Mouse (Mus musculus): Measurements from ENCODE around the gene Tnfrsf1a. TPM values are rescaled to one million over a fixed set of nuclear protein-coding genes. Genes with fewer than 3 reads are reported as not detected.
A peak's percentile ranks its signal among the peaks of the same experiment; 100 is the strongest.

Tnfrsf1a gene
- polyA plus RNA-seq, 1 experiment from 2014 or later: 42.8 TPM

DNA sequence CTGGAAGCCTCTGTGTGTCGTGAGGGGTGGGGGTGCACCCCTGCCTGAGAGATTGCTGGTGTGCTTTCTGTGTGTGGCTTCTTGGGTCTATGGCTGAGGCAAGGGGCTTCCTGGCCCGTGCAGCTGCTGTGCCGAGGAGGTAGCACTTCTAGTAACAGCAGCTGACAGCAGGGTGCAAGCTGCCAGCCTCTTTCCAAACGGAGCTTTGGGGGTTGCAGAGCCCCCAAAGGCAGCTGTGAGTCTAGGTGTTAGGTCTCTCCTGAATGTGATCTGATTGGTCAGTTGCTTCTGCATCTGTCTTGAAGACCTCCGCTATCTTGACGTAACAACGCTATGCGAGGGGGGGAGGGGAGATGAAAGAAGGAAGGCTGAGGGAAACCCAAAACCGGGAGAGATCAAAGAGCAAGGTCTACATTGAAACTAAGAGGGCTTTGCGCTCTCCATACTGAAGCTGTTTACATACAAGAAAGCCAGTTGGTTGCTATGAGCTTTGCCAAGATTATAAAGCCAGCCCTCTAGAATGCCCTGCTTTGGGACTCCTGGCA lies 6.1 kb downstream of the Tnfrsf1a start:
- H3K4me1 ChIP-seq (replicated peaks): peaks cover 61% of the 10 kb centered on the region
- no peaks in the 10 kb centered on the region for H3K9me3 ChIP-seq (replicated peaks)
- H3K27me3 ChIP-seq: no peaks in the 10 kb centered on the region
- H3K4me3 ChIP-seq: peak overlapping the region; percentile 20
- H3K36me3 ChIP-seq: peaks cover 29% of the 10 kb centered on the region
- peak overlapping the region; percentile 80 for H3K27ac ChIP-seq
- H3K4me2 ChIP-seq: peak overlapping the region; percentile 54
- H3K9ac ChIP-seq: peak overlapping the region; percentile 16; the same call in 1 of the 2 replicates
- no peak for ATAC-seq (replicated peaks; ENCODE audit: insufficient number of reproducible peaks, insufficient read depth, low FRiP score, low read depth)
- 12% methylated on average over 10 of the region's 10 CpGs for WGBS

DNA sequence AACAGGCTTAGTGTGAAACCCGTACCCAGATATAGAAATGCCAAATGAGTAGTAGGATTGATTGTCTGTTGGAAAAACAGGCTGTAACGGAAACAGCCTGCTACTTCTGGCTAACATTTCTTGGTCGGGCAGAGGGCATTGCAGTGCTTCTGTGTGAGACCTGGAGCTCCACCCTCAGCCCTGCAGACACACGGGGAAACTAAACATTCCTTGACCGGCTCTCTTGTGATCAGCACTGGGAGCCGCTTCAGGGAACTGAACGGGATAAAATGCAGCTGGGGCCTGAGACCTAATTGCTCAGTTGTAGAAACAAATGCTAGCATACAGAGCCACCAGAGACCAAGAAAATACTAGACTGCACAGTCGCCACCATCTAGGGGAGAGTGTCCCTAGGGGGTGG lies 7.1 kb downstream of the Tnfrsf1a start:
- Histone ChIP-seq H3K9me3 (replicated peaks) (no peaks in the 10 kb centered on the region), H3K27me3 (peaks cover under 1% of the 10 kb centered on the region; the same call in 1 of the 2 replicates), H3K4me2 (no peak overlapping the region), H3K4me3 (no peak overlapping the region), H3K36me3 (peaks cover 39% of the 10 kb centered on the region), H3K4me1 (replicated peaks) (peaks cover 57% of the 10 kb centered on the region), H3K27ac (peak overlapping the region; percentile 19; the same call in 1 of the 2 replicates), H3K9ac (no peak overlapping the region)
- WGBS: 27% methylated on average over 8 of the region's 8 CpGs
- no peak for ATAC-seq (replicated peaks; ENCODE audit: insufficient number of reproducible peaks, insufficient read depth, low FRiP score, low read depth)

DNA sequence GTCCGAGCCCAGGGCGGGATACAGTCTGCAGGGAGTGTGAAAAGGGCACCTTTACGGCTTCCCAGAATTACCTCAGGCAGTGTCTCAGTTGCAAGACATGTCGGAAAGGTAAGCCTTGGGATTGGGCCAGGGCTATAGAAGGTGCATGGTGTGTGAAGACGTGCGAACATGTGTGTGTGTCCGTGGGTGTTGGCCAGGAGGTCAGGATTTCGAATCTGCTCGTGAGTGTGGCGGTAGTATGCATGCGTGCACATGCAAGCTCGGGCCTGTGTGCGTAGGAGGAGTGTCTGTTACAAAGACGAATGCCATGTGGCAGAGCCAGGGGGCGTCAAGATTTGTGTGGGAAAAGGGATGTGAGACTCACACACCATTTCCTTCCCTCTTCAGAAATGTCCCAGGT lies 8.2 kb downstream of the Tnfrsf1a start:
- H3K9ac ChIP-seq: no peak overlapping the region
- H3K4me2 ChIP-seq: no peak overlapping the region
- WGBS: 84% methylated on average over 15 of the region's 15 CpGs
- peaks cover 47% of the 10 kb centered on the region for H3K4me1 ChIP-seq (replicated peaks)
- H3K27me3 ChIP-seq: peaks cover 7% of the 10 kb centered on the region
- no peak overlapping the region for H3K27ac ChIP-seq
- H3K9me3 ChIP-seq (replicated peaks): no peaks in the 10 kb centered on the region
- peaks cover 48% of the 10 kb centered on the region for H3K36me3 ChIP-seq
- no peak overlapping the region for H3K4me3 ChIP-seq
- no peak for ATAC-seq (replicated peaks; ENCODE audit: insufficient number of reproducible peaks, insufficient read depth, low FRiP score, low read depth)

DNA sequence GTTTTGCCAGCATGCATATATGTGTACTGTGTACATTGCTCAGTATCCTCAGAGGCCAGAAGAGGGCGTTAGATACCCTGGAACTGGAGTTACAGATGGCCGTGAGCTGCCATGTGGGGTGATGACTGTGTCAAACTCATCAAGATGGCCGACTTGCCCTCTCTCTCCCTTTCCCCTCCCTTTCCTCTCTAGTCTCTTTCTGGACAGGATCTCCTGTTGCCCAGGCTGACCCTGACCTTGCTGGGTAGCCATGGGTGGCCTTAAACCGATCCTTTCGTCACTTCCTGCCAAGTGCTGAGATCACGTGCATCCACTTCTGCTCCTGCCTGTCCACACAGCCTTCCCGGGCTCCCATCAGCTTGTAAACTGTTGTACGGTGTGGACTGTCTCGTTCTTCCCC lies 10.8 kb downstream of the Tnfrsf1a start:
- ATAC-seq (replicated peaks; ENCODE audit: insufficient number of reproducible peaks, insufficient read depth, low FRiP score, low read depth): no peak
- H3K4me2 ChIP-seq: no peak overlapping the region

DNA sequence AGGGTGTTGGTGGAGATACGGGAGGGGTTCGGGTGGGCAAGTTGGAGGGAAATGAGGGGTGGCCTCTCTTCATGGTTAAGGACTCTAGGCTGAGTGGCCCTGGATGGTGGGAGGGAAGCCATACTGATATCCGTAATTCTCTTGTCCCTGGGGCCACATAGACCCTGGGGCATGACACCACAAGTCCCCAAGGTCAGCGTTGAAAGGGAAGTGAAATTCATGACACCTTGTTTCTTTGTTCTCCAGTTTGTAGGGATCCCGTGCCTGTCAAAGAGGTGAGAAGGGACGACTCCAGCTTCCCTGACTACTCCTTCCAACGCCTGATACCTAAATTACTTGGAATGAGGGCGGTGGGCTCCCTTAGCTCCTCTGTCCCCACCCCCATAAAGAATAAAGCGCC lies 11.7 kb downstream of the Tnfrsf1a start:
- peaks cover 29% of the 10 kb centered on the region for H3K27me3 ChIP-seq
- 73% methylated on average over 9 of the region's 9 CpGs for WGBS

More for the DNA sequence above, 10.8 kb downstream of the Tnfrsf1a start:
- no peaks in the 10 kb centered on the region for H3K9me3 ChIP-seq (replicated peaks)
- no peak overlapping the region for H3K27ac ChIP-seq
- H3K36me3 ChIP-seq: peaks cover 52% of the 10 kb centered on the region
- H3K4me3 ChIP-seq: no peak overlapping the region
- H3K9ac ChIP-seq: no peak overlapping the region
- H3K4me1 ChIP-seq (replicated peaks): peaks cover 40% of the 10 kb centered on the region
- WGBS: 47% methylated on average over 9 of the region's 9 CpGs
- peaks cover 25% of the 10 kb centered on the region for H3K27me3 ChIP-seq

DNA sequence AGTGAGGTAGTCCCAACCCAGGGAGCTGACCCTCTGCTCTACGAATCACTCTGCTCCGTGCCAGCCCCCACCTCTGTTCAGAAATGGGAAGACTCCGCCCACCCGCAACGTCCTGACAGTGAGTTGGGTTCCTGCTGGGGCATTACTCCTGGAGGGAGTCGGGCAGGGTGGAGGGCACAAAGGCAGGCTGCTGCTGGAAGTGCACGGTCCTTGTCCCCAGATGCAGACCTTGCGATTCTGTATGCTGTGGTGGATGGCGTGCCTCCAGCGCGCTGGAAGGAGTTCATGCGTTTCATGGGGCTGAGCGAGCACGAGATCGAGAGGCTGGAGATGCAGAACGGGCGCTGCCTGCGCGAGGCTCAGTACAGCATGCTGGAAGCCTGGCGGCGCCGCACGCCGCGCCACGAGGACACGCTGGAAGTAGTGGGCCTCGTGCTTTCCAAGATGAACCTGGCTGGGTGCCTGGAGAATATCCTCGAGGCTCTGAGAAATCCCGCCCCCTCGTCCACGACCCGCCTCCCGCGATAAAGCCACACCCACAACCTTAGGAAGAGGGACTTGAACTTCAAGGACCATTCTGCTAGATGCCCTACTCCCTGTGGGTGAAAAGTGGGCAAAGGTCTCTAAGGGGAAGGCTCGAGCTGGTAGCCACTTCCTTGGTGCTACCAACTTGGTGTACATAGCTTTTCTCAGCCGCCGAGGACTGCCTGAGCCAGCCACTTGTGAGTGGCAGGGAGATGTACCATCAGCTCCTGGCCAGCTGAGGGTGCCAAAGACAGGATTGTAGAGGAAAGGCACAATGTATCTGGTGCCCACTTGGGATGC lies 12.5 kb downstream of the Tnfrsf1a start:
- H3K9me3 ChIP-seq (replicated peaks): no peaks in the 10 kb centered on the region
- H3K27ac ChIP-seq: no peak overlapping the region
- H3K4me3 ChIP-seq: no peak overlapping the region
- H3K36me3 ChIP-seq: peaks cover 52% of the 10 kb centered on the region
- H3K9ac ChIP-seq: no peak overlapping the region
- 43% methylated on average over 38 of the region's 38 CpGs for WGBS
- ATAC-seq (replicated peaks; ENCODE audit: insufficient number of reproducible peaks, insufficient read depth, low FRiP score, low read depth): no peak
- H3K4me1 ChIP-seq (replicated peaks): peaks cover 26% of the 10 kb centered on the region
- no peak overlapping the region for H3K4me2 ChIP-seq
- H3K27me3 ChIP-seq: peaks cover 32% of the 10 kb centered on the region

More for the DNA sequence above, 11.7 kb downstream of the Tnfrsf1a start:
- no peak overlapping the region for H3K4me2 ChIP-seq
- no peak overlapping the region for H3K27ac ChIP-seq
- peaks cover 32% of the 10 kb centered on the region for H3K4me1 ChIP-seq (replicated peaks)
- no peak overlapping the region for H3K4me3 ChIP-seq
- H3K9ac ChIP-seq: no peak overlapping the region
- H3K9me3 ChIP-seq (replicated peaks): no peaks in the 10 kb centered on the region
- ATAC-seq (replicated peaks; ENCODE audit: insufficient number of reproducible peaks, insufficient read depth, low FRiP score, low read depth): no peak
- peaks cover 52% of the 10 kb centered on the region for H3K36me3 ChIP-seq

DNA sequence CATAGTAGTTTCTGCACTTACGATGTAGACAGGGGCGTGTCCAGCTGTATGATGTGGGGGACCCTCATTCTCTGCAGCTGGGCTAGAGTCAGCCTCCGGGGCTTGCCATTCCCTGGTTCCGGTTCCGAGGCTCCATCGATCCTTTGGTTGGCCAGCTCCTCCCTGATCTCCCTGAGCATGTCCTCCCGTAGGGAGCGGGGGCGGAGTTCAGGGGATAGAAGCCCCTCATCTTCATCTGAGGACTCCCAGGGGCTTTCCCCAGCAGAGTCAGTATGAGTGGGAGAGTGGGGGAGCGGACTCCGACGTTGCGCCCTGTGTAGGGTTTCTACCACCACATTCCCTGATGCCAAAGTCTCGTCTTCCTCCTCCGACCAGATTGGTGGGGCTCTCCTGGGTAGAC lies 13.9 kb downstream of the Tnfrsf1a start:
- H3K36me3 ChIP-seq: peaks cover 42% of the 10 kb centered on the region
- ATAC-seq (replicated peaks; ENCODE audit: insufficient number of reproducible peaks, insufficient read depth, low FRiP score, low read depth): no peak
- H3K27ac ChIP-seq: no peak overlapping the region
- no peaks in the 10 kb centered on the region for H3K9me3 ChIP-seq (replicated peaks)
- peaks cover 32% of the 10 kb centered on the region for H3K27me3 ChIP-seq
- H3K9ac ChIP-seq: no peak overlapping the region
- H3K4me2 ChIP-seq: 0 out of 2 replicates have a peak overlapping the region, but pooled peaks have one; percentile 23
- H3K4me3 ChIP-seq: no peak overlapping the region; the same call in 1 of the 2 replicates
- WGBS: 25% methylated on average over 15 of the region's 15 CpGs
- H3K4me1 ChIP-seq (replicated peaks): peaks cover 28% of the 10 kb centered on the region

DNA sequence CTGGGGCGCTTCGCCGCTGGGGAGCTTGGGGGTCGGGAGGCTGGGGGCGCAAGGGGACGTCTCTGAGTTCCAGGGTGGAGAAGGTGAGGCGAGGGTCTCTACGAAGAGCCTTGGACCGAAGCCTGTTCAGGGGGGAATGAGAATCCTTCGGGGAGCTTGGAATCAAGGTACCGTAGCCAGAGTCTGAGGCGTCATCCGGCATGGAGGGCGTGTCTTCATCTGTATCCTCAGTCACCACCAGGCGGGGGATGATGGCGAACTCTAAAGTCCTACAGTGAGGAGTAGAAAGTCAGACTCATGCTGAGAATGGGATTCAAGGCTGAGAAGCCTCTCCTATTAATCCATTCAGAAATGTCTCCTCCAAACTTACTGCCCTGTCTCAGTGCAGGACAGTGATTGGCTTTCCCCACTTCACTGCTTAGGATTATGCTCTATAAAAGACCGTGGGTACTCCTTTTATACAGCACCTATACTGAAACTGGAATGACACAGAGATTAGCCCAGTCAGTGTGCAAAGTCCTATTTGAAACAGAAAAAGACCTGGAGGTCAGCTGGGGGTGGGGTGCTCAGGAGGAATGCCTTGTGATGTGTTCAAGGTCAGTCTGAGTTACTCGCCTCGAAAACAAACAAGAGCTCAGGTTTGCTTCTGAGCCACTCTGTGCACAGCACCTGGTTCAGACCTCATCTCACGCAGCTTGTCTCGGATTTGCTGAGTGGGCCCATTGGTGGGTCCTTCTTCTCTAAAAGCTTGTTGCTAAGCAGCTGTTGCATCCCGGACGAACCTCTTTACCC lies 14.5 kb downstream of the Tnfrsf1a start:
- H3K4me1 ChIP-seq (replicated peaks): peaks cover 28% of the 10 kb centered on the region
- peaks cover 32% of the 10 kb centered on the region for H3K27me3 ChIP-seq
- ATAC-seq (replicated peaks; ENCODE audit: insufficient number of reproducible peaks, insufficient read depth, low FRiP score, low read depth): no peak
- 0 out of 2 replicates have a peak overlapping the region, but pooled peaks have one; percentile 23 for H3K4me2 ChIP-seq
- 22% methylated on average over 23 of the region's 23 CpGs for WGBS
- H3K9ac ChIP-seq: no peak overlapping the region
- H3K36me3 ChIP-seq: peaks cover 36% of the 10 kb centered on the region
- H3K4me3 ChIP-seq: no peak overlapping the region; the same call in 1 of the 2 replicates
- no peak overlapping the region for H3K27ac ChIP-seq
- H3K9me3 ChIP-seq (replicated peaks): no peaks in the 10 kb centered on the region

DNA sequence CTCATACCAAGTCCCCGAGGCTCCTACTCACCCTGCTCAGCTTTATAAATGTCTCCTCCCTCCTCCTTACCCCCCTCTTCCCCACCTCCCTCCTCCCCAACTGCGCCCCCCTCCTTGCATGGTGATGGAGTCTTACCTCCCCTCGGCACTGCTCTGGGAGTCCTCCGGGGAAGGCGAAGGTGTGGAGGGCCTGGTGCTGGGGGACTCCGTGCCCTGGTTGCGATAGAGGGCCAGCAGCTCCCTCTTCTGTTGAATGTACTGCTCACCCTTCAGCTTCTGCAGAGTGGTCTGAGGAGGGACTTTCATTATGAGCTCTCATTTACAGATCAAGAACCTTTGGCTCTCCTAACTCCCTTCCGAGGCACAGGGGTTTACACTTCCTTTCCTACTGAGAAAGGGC lies 15.3 kb downstream of the Tnfrsf1a start:
- no peak overlapping the region for H3K27ac ChIP-seq
- H3K36me3 ChIP-seq: peaks cover 28% of the 10 kb centered on the region
- H3K4me3 ChIP-seq: no peak overlapping the region
- 9% methylated on average over 8 of the region's 8 CpGs for WGBS
- peak overlapping the region; percentile 9; the same call in 1 of the 2 replicates for H3K4me2 ChIP-seq
- peaks cover 23% of the 10 kb centered on the region for H3K4me1 ChIP-seq (replicated peaks)
- peaks cover 32% of the 10 kb centered on the region for H3K27me3 ChIP-seq
- no peak; the same call in 1 of the 2 replicates for ATAC-seq (replicated peaks; ENCODE audit: insufficient number of reproducible peaks, insufficient read depth, low FRiP score, low read depth)
- H3K9ac ChIP-seq: no peak overlapping the region
- no peaks in the 10 kb centered on the region for H3K9me3 ChIP-seq (replicated peaks)

DNA sequence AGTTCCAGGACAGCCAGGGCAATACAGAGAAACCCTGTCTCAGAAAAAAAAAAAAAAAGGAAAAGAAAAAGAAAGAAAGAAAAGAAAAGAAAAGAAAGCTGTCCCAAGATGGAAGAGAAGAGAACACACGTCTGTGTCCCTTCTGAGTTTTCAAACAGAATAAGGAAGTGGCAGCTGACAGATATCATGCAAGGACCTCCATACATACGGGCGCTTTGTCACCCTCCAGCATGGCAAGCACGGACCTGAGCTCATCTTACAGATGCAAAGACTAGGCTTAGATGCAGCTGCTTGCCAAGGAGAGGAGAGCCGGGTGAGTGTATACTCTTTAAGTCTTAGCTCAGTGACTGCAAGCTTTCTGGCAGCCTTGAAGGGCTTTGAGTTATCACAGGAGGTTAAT lies 16.4 kb downstream of the Tnfrsf1a start:
- H3K27ac ChIP-seq: no peak overlapping the region
- 78% methylated on average over 5 of the region's 5 CpGs for WGBS
- peaks cover 21% of the 10 kb centered on the region for H3K36me3 ChIP-seq
- H3K27me3 ChIP-seq: peaks cover 32% of the 10 kb centered on the region
- no peak for ATAC-seq (replicated peaks; ENCODE audit: insufficient number of reproducible peaks, insufficient read depth, low FRiP score, low read depth)
- H3K4me1 ChIP-seq (replicated peaks): peaks cover 23% of the 10 kb centered on the region
- no peak overlapping the region for H3K4me2 ChIP-seq
- H3K4me3 ChIP-seq: no peak overlapping the region
- no peak overlapping the region for H3K9ac ChIP-seq
- H3K9me3 ChIP-seq (replicated peaks): no peaks in the 10 kb centered on the region

DNA sequence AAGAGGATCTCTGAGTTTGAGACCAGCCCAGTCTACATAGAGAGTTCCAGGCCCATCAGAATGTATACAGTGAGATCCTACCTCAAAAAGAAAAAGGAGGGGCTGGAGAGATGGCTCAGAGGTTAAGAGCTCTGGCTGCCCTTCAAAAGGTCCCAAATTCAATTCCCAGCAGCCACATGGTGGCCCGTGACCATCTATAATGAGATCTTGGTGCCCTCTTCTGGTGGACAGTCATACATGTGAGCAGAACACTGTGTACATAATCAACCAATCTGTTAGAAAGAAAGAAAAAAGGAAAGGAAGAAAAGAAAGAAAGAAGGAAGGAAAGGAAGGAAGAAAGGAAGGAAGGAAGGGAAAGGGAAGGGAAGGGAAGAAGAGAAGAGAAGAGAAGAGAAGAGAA lies 17.0 kb downstream of the Tnfrsf1a start:
- ATAC-seq (replicated peaks; ENCODE audit: insufficient number of reproducible peaks, insufficient read depth, low FRiP score, low read depth): no peak
- peaks cover 21% of the 10 kb centered on the region for H3K4me1 ChIP-seq (replicated peaks)
- peaks cover 15% of the 10 kb centered on the region for H3K36me3 ChIP-seq
- H3K4me3 ChIP-seq: no peak overlapping the region
- WGBS: 60% methylated on average over 1 of the region's 1 CpGs
- peaks cover 32% of the 10 kb centered on the region for H3K27me3 ChIP-seq
- H3K9ac ChIP-seq: no peak overlapping the region
- H3K27ac ChIP-seq: no peak overlapping the region
- H3K4me2 ChIP-seq: no peak overlapping the region
- no peaks in the 10 kb centered on the region for H3K9me3 ChIP-seq (replicated peaks)
